Mouse (Mus musculus) megakaryocyte, embryonic 14.5 days (primary cell): ENCODE data around the gene Cntnap1. TPM values are rescaled to one million over a fixed set of nuclear protein-coding genes. Genes with fewer than 3 reads are reported as not detected.

ENCODE experiments used
- H3K27me3 ChIP-seq: replicated peaks from 2 replicates; pipeline ENCODE3; 2012; ENCODE audit warnings: inconsistent platforms
- H3K36me3 ChIP-seq: replicated peaks from 2 replicates; pipeline ENCODE3; 2012; ENCODE audit warnings: low read length, inconsistent platforms, mixed read lengths
- H3K4me1 ChIP-seq: 2 replicates; pipeline ENCODE4 v1.6.1; 2012; ENCODE audit warnings: inconsistent platforms
- H3K4me3 ChIP-seq: replicated peaks from 2 replicates; pipeline ENCODE3; 2012; ENCODE audit warnings: moderate library complexity, mild to moderate bottlenecking, inconsistent platforms
- H3K9me3 ChIP-seq: 2 replicates; pipeline ENCODE4 v1.6.1; 2012; ENCODE audit warnings: inconsistent platforms
- FLI1 ChIP-seq: IDR thresholded peaks from 2 replicates; pipeline ENCODE4 v1.6.1; 2012; ENCODE audit warnings: low read length, inconsistent platforms, mixed read lengths
- GATA1 ChIP-seq: IDR thresholded peaks from 3 replicates; pipeline ENCODE4 v1.6.1; 2012; ENCODE audit warnings: mixed read lengths, low read length, inconsistent platforms, borderline replicate concordance
- polyA plus RNA-seq: library from polyadenylated mRNA; stranded (reverse); fragments of >175 nt; gene quantifications from 2 replicates; pipeline ENCODE4 v1.2.3, GENCODE M21; 2012; ENCODE audit warnings: low replicate concordance; ENCODE audit not compliant: insufficient read depth

Cntnap1 gene
- polyA plus RNA-seq, 1 experiment = 0.72 TPM

DNA sequence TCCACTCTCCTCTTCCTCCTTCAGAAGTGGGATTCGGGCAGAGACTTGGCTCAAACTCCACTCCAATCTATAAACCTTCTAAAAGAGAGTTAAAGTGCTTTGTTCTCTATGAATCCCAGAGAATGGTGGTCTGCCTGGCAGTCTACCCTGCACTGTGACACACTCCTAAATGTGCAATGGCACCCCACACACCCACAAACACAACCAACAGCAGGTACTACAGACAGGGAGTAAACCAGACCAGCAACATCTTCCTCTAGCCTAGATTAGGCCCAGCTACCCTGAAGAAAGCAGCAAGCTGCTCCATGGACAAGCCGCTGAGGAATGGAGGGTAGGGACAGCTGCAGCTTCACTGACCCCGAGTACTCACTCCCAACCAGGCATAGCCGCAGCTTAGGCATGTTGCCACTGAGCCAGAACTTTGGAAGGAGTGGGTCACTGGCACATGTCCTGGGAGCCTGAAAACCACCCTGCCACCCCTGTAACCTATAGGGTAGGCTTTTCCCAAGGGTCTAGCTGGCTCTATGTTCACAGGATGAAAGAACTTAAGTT is 21.7 kb downstream of the Cntnap1 start:
- H3K4me3 ChIP-seq = peak overlapping the region; percentile 31
- H3K36me3 ChIP-seq = peaks cover 85% of the 10 kb centered on the region
- TF ChIP-seq GATA1 = no peak
- no peak for TF ChIP-seq FLI1
- peaks cover 83% of the 10 kb centered on the region for H3K4me1 ChIP-seq
- no peaks in the 10 kb centered on the region for H3K9me3 ChIP-seq
- H3K27me3 ChIP-seq = peaks cover 6% of the 10 kb centered on the region

DNA sequence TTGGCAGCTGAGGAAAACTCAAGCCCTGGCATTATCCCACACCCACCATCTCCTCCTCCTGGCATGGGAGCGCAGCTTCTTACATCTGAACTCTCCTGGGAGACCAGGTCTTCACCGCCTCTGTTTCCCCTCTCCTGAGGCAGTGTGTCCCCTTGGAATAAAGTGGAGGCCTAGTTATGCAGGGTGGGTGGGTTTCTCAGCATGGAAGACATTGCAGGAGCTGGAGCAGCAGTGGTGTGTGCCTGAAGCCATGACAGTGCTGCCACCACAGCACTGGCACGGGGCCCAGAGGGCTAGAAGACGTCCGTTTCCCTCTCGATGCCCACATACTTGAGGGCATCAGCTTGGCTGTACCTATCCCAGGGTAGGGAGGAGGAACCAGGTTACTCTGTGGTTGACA is 22.3 kb downstream of the Cntnap1 start:
- no peak overlapping the region for H3K4me3 ChIP-seq
- H3K27me3 ChIP-seq = peaks cover 3% of the 10 kb centered on the region
- peaks cover 85% of the 10 kb centered on the region for H3K36me3 ChIP-seq
- peaks cover 77% of the 10 kb centered on the region for H3K4me1 ChIP-seq
- no peaks in the 10 kb centered on the region for H3K9me3 ChIP-seq
- no peak for TF ChIP-seq GATA1
- TF ChIP-seq FLI1 = no peak

DNA sequence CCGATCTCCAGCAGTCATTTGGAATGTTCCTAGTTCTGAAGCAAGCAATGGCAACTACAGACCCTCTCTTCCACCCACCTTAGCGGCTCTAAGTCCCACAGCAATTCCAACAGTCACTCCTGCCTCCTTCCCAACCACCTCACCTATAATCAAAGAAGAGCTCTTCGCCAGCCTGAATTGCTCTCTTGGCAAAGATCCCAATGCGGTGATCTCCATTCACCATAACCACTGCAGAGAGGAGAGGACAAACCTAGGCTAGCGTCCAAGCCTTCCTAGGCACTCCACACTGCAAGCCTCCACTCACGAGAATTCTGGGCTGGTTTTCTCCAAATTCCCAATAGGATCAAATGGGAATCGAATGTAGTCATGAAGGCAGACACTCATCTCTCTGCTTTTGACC is 22.8 kb downstream of the Cntnap1 start:
- Histone ChIP-seq H3K4me1 (peaks cover 73% of the 10 kb centered on the region), H3K9me3 (no peaks in the 10 kb centered on the region), H3K4me3 (no peak overlapping the region), H3K36me3 (peaks cover 86% of the 10 kb centered on the region), H3K27me3 (peaks cover 3% of the 10 kb centered on the region)
- TF ChIP-seq GATA1 (no peak), FLI1 (no peak)

GRCm38 (mm10) chr11:101194137-101194536 is 23.8 kb downstream of the Cntnap1 start:
- TF ChIP-seq FLI1 (no peak), GATA1 (no peak)
- Histone ChIP-seq H3K36me3 (peaks cover 86% of the 10 kb centered on the region), H3K27me3 (peaks cover 3% of the 10 kb centered on the region), H3K4me1 (peaks cover 62% of the 10 kb centered on the region), H3K4me3 (no peak overlapping the region), H3K9me3 (no peaks in the 10 kb centered on the region)

DNA sequence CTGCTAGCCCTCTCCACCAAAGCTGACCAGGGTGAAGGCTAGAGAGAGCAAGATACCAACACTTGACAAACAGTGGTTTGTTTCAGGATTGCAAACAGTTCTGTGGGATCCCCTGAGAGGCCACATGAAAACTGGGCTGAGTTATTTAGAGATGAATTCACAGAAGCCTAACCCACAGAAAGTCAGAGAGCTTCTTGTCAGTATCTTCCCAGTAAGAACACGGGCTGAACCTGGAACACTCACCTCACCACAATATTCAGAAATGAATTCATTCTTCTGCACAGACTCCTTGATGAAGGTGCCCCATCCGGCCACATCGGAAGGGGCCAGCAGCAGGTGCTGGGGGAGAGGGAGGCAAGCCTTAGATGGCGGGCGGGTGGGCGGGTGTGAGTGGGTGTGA is 24.3 kb downstream of the Cntnap1 start:
- Histone ChIP-seq H3K36me3 (peaks cover 90% of the 10 kb centered on the region), H3K27me3 (peaks cover 3% of the 10 kb centered on the region), H3K4me3 (no peak overlapping the region), H3K4me1 (peaks cover 57% of the 10 kb centered on the region), H3K9me3 (no peaks in the 10 kb centered on the region)
- TF ChIP-seq GATA1 = no peak
- no peak for TF ChIP-seq FLI1

GRCm38 (mm10) chr11:101195101-101195500 is 24.8 kb downstream of the Cntnap1 start:
- H3K36me3 ChIP-seq = peaks cover 94% of the 10 kb centered on the region
- H3K4me3 ChIP-seq = no peak overlapping the region
- no peaks in the 10 kb centered on the region for H3K9me3 ChIP-seq
- H3K4me1 ChIP-seq = peaks cover 53% of the 10 kb centered on the region
- no peak for TF ChIP-seq GATA1
- no peak for TF ChIP-seq FLI1
- peaks cover 3% of the 10 kb centered on the region for H3K27me3 ChIP-seq

GRCm38 (mm10) chr11:101195571-101195970 is 25.2 kb downstream of the Cntnap1 start:
- Histone ChIP-seq H3K36me3 (peaks cover 99% of the 10 kb centered on the region), H3K9me3 (no peaks in the 10 kb centered on the region)

GRCm38 (mm10) chr11:101196175-101196574 is 25.9 kb downstream of the Cntnap1 start:
- peaks cover 99% of the 10 kb centered on the region for H3K36me3 ChIP-seq
- no peaks in the 10 kb centered on the region for H3K9me3 ChIP-seq
- H3K4me1 ChIP-seq = peaks cover 50% of the 10 kb centered on the region
- H3K27me3 ChIP-seq = peaks cover 3% of the 10 kb centered on the region
- TF ChIP-seq GATA1 (no peak), FLI1 (no peak)
- no peak overlapping the region for H3K4me3 ChIP-seq

More at GRCm38 (mm10) chr11:101195571-101195970, 25.2 kb downstream of the Cntnap1 start:
- Histone ChIP-seq H3K4me1 (peaks cover 50% of the 10 kb centered on the region), H3K4me3 (peak overlapping the region; percentile 36), H3K27me3 (peaks cover 3% of the 10 kb centered on the region)
- TF ChIP-seq GATA1 = no peak
- no peak for TF ChIP-seq FLI1

DNA sequence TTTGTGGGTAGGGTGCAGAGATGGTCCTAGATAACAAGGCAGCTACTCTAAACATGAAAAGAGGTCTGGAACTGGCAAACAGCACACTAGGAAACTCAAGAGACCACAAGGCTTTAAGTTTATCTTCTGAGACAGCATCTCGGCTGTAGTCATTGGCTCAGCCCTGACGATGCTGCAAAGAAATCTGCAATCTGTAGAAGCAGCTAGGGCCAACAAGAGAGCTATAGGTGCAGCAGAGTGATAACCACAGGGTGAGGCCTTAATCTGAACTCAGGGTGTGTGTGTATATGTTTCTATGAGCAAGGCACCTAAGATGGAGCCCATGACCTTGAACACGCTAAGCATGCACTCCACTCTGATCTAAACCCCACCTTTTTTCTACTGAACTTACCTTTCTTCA is 29.2 kb downstream of the Cntnap1 start:
- H3K36me3 ChIP-seq = peaks cover 94% of the 10 kb centered on the region
- no peak for TF ChIP-seq FLI1
- no peak for TF ChIP-seq GATA1
- H3K9me3 ChIP-seq = no peaks in the 10 kb centered on the region
- H3K4me1 ChIP-seq = peaks cover 28% of the 10 kb centered on the region
- peaks cover 2% of the 10 kb centered on the region for H3K27me3 ChIP-seq
- H3K4me3 ChIP-seq = no peak overlapping the region

GRCm38 (mm10) chr11:101200986-101201385 is 30.7 kb downstream of the Cntnap1 start:
- Histone ChIP-seq H3K9me3 (no peaks in the 10 kb centered on the region), H3K4me3 (no peak overlapping the region), H3K27me3 (no peaks in the 10 kb centered on the region), H3K4me1 (peaks cover 19% of the 10 kb centered on the region), H3K36me3 (peaks cover 93% of the 10 kb centered on the region)
- TF ChIP-seq GATA1 (no peak), FLI1 (no peak)
